Mouse (Mus musculus): ENCODE measurements around the gene Wwc1. TPM values are rescaled to one million over a fixed set of nuclear protein-coding genes. Genes with fewer than 3 reads are reported as not detected.
A peak's percentile ranks its signal among the peaks of the same experiment; 100 is the strongest.

The Wwc1 gene
- polyA plus RNA-seq, 1 experiment from 2014 or later: 4.1 TPM

DNA sequence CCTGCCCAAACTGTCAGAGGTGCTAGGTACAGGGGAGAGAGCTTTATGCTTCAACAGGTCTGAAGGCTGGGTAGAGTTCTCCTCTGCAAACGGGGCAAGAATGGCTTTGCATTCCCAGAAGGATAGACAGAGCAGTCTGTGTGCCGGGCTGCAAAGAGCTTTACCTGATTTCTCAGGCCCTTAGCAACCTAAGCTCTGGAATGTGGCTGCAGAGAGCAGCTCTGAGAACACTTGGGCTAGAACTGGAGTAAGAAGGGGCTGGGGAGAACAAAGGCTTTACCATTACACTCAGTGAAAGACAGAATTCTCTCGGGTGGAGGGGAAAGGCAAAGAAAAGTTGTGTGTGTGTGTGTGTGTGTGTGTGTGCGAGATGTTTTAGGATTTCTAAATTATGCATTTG is 86.9 kb downstream of the Wwc1 start:
- 24% methylated on average over 4 of the region's 4 CpGs for WGBS
- H3K27ac ChIP-seq (replicated peaks; ENCODE audit: low read depth, low read length): peak overlapping the region; percentile 84
- H3K27me3 ChIP-seq (replicated peaks; ENCODE audit: control insufficient read depth, insufficient read depth, low read length): no peaks in the 10 kb centered on the region
- H3K4me3 ChIP-seq (ENCODE audit: low read depth, low read length): no peak overlapping the region
- DNase-seq (ENCODE audit: low spot score) (no peak), ATAC-seq (ENCODE audit: low read depth) (peak; percentile 28)
- peak overlapping the region; percentile 32; the same call in 1 of the 2 replicates for H3K9ac ChIP-seq (ENCODE audit: low read depth, low read length)
- H3K36me3 ChIP-seq (ENCODE audit: control insufficient read depth, insufficient read depth, low read length): no peaks in the 10 kb centered on the region
- H3K9me3 ChIP-seq (ENCODE audit: control insufficient read depth, low read length): no peaks in the 10 kb centered on the region
- H3K4me1 ChIP-seq (ENCODE audit: control insufficient read depth, insufficient read depth, low read length): peaks cover 10% of the 10 kb centered on the region
- peak overlapping the region; percentile 8; the same call in 1 of the 2 replicates for H3K4me2 ChIP-seq (ENCODE audit: low read depth, low read length)

GRCm38 (mm10) chr11:35893018-35893421 is 87.3 kb downstream of the Wwc1 start:
- ATAC-seq (ENCODE audit: low read depth) (peak; percentile 64), DNase-seq (ENCODE audit: low spot score) (peak; percentile 79)
- H3K27me3 ChIP-seq (replicated peaks; ENCODE audit: control insufficient read depth, insufficient read depth, low read length): no peaks in the 10 kb centered on the region
- WGBS: 18% methylated on average over 10 of the region's 10 CpGs
- peak overlapping the region; percentile 84 for H3K27ac ChIP-seq (replicated peaks; ENCODE audit: low read depth, low read length)
- H3K4me3 ChIP-seq (ENCODE audit: low read depth, low read length): no peak overlapping the region
- H3K9ac ChIP-seq (ENCODE audit: low read depth, low read length): peak overlapping the region; percentile 32; the same call in 1 of the 2 replicates
- no peaks in the 10 kb centered on the region for H3K9me3 ChIP-seq (ENCODE audit: control insufficient read depth, low read length)
- peak overlapping the region; percentile 19; the same call in 1 of the 2 replicates for H3K4me2 ChIP-seq (ENCODE audit: low read depth, low read length)
- H3K36me3 ChIP-seq (ENCODE audit: control insufficient read depth, insufficient read depth, low read length): no peaks in the 10 kb centered on the region
- H3K4me1 ChIP-seq (ENCODE audit: control insufficient read depth, insufficient read depth, low read length): peaks cover 10% of the 10 kb centered on the region

DNA sequence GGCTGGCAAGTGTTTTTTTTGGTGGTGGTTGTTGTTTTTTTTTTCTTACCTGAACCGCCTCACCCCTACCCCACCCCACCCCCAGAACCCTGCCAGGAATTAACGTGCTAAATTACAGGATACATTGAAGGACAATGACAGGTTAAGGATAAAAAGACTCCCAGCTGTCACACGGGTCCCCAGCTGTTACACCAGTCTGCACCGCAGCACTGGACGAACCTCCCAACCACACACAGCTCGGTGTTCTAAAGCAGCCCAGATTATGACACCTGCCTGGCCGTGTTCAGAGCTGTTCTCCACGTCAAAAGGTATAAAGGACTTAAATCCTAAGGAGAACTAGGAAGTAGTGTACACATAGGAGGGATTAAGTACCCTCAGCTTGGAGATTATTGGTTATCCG is 88.0 kb downstream of the Wwc1 start:
- ATAC-seq (ENCODE audit: low read depth): peak; percentile 56; the same call in 1 of the 2 replicates
- WGBS: 53% methylated on average over 9 of the region's 9 CpGs
- no peak overlapping the region for H3K9ac ChIP-seq (ENCODE audit: low read depth, low read length)

DNA sequence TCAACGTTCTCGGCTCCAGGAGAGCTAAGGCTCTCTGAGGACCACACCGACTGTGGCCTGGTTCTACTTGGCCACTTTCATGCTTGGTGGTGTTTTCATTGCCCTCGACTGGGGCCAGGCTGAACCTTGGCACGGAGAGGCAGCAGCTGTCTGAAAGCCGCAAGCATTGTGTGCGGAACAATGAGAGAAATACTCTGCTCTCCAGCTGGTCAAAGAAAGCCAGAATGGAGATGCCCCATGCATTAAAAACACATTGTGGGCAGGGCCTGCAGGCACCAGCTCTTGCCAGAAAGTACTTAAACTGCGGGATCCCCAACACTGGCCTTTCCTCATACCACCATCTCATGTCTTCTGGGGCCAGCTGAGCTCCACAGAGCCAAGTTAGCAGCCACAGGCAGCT is 91.5 kb downstream of the Wwc1 start:
- Histone ChIP-seq H3K27me3 (replicated peaks; ENCODE audit: control insufficient read depth, insufficient read depth, low read length) (no peaks in the 10 kb centered on the region), H3K9ac (ENCODE audit: low read depth, low read length) (no peak overlapping the region), H3K36me3 (ENCODE audit: control insufficient read depth, insufficient read depth, low read length) (no peaks in the 10 kb centered on the region), H3K27ac (replicated peaks; ENCODE audit: low read depth, low read length) (no peak overlapping the region), H3K4me2 (ENCODE audit: low read depth, low read length) (no peak overlapping the region), H3K4me3 (ENCODE audit: low read depth, low read length) (no peak overlapping the region), H3K9me3 (ENCODE audit: control insufficient read depth, low read length) (no peaks in the 10 kb centered on the region), H3K4me1 (ENCODE audit: control insufficient read depth, insufficient read depth, low read length) (peaks cover 10% of the 10 kb centered on the region)
- DNase-seq (ENCODE audit: low spot score) (no peak), ATAC-seq (ENCODE audit: low read depth) (0 out of 2 replicates have a peak, but pooled peaks have one; percentile 4)
- 68% methylated on average over 8 of the region's 8 CpGs for WGBS

More for the DNA sequence above, 88.0 kb downstream of the Wwc1 start:
- no peak for DNase-seq (ENCODE audit: low spot score)
- peak overlapping the region; percentile 84; the same call in 1 of the 2 replicates for H3K27ac ChIP-seq (replicated peaks; ENCODE audit: low read depth, low read length)
- no peaks in the 10 kb centered on the region for H3K9me3 ChIP-seq (ENCODE audit: control insufficient read depth, low read length)
- H3K4me2 ChIP-seq (ENCODE audit: low read depth, low read length): no peak overlapping the region
- no peak overlapping the region for H3K4me3 ChIP-seq (ENCODE audit: low read depth, low read length)
- no peaks in the 10 kb centered on the region for H3K27me3 ChIP-seq (replicated peaks; ENCODE audit: control insufficient read depth, insufficient read depth, low read length)
- H3K36me3 ChIP-seq (ENCODE audit: control insufficient read depth, insufficient read depth, low read length): no peaks in the 10 kb centered on the region
- H3K4me1 ChIP-seq (ENCODE audit: control insufficient read depth, insufficient read depth, low read length): peaks cover 10% of the 10 kb centered on the region

DNA sequence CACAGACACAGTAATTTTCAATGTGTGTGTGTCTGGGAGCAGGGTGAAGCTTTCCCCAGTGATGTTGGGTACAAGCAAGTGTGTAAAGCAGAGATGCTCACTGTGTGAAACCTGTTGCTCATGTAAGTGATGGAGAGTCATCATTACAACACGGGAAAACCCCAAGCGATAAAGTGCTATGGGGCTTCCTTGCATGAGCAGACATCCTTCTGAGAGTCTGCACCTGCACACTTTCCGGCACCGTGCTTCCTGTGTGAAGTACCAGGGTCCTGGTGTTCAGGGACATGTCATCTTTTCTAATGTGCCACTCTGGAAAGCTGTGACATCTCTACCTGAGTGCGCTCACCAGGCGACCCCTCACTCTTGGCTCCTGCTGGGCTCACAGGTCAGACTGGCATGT is 97.5 kb downstream of the Wwc1 start:
- no peak for DNase-seq (ENCODE audit: low spot score)
- H3K9me3 ChIP-seq (ENCODE audit: control insufficient read depth, low read length): no peaks in the 10 kb centered on the region
- 88% methylated on average over 6 of the region's 6 CpGs for WGBS

DNA sequence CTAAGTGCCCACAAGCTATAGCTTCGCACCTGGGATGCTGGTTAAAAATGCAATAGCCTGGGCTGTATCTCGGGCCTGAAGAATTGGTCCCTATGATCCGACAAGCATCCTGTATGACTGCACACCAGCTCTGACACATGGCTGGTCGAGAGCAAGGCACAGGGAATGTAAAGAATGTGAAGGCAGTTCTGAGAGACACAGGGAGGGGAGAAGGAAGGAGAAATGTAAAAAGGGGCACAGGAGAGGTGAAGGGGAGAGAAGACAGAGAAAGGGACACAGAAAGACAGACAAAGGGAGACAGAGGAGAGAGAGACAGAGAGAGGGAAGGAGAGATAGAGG is 101.8 kb downstream of the Wwc1 start:
- Histone ChIP-seq H3K27me3 (replicated peaks; ENCODE audit: control insufficient read depth, insufficient read depth, low read length) (no peaks in the 10 kb centered on the region), H3K4me3 (ENCODE audit: low read depth, low read length) (no peak overlapping the region), H3K4me1 (ENCODE audit: control insufficient read depth, insufficient read depth, low read length) (no peaks in the 10 kb centered on the region), H3K9me3 (ENCODE audit: control insufficient read depth, low read length) (no peaks in the 10 kb centered on the region), H3K4me2 (ENCODE audit: low read depth, low read length) (no peak overlapping the region), H3K27ac (replicated peaks; ENCODE audit: low read depth, low read length) (no peak overlapping the region), H3K9ac (ENCODE audit: low read depth, low read length) (no peak overlapping the region), H3K36me3 (ENCODE audit: control insufficient read depth, insufficient read depth, low read length) (no peaks in the 10 kb centered on the region)
- DNase-seq (ENCODE audit: low spot score) (no peak), ATAC-seq (ENCODE audit: low read depth) (no peak)
- 41% methylated on average over 4 of the region's 4 CpGs for WGBS

More for the DNA sequence above, 97.5 kb downstream of the Wwc1 start:
- no peak for ATAC-seq (ENCODE audit: low read depth)
- Histone ChIP-seq H3K4me2 (ENCODE audit: low read depth, low read length) (no peak overlapping the region), H3K27me3 (replicated peaks; ENCODE audit: control insufficient read depth, insufficient read depth, low read length) (no peaks in the 10 kb centered on the region), H3K27ac (replicated peaks; ENCODE audit: low read depth, low read length) (no peak overlapping the region), H3K4me3 (ENCODE audit: low read depth, low read length) (no peak overlapping the region), H3K36me3 (ENCODE audit: control insufficient read depth, insufficient read depth, low read length) (no peaks in the 10 kb centered on the region), H3K9ac (ENCODE audit: low read depth, low read length) (no peak overlapping the region), H3K4me1 (ENCODE audit: control insufficient read depth, insufficient read depth, low read length) (no peaks in the 10 kb centered on the region)

- ATAC-seq (ENCODE audit: low read depth) (peak; percentile 45), DNase-seq (ENCODE audit: low spot score) (no peak)
- Histone ChIP-seq H3K4me2 (ENCODE audit: low read depth, low read length) (no peak overlapping the region), H3K4me3 (ENCODE audit: low read depth, low read length) (no peak overlapping the region), H3K27me3 (replicated peaks; ENCODE audit: control insufficient read depth, insufficient read depth, low read length) (no peaks in the 10 kb centered on the region), H3K36me3 (ENCODE audit: control insufficient read depth, insufficient read depth, low read length) (no peaks in the 10 kb centered on the region), H3K27ac (replicated peaks; ENCODE audit: low read depth, low read length) (no peak overlapping the region), H3K4me1 (ENCODE audit: control insufficient read depth, insufficient read depth, low read length) (no peaks in the 10 kb centered on the region), H3K9ac (ENCODE audit: low read depth, low read length) (no peak overlapping the region), H3K9me3 (ENCODE audit: control insufficient read depth, low read length) (no peaks in the 10 kb centered on the region)
- WGBS: 48% methylated on average over 14 of the region's 14 CpGs
Measured at GRCm38 (mm10) chr11:35877651-35878558, 102.4 kb downstream of the Wwc1 start.

DNA sequence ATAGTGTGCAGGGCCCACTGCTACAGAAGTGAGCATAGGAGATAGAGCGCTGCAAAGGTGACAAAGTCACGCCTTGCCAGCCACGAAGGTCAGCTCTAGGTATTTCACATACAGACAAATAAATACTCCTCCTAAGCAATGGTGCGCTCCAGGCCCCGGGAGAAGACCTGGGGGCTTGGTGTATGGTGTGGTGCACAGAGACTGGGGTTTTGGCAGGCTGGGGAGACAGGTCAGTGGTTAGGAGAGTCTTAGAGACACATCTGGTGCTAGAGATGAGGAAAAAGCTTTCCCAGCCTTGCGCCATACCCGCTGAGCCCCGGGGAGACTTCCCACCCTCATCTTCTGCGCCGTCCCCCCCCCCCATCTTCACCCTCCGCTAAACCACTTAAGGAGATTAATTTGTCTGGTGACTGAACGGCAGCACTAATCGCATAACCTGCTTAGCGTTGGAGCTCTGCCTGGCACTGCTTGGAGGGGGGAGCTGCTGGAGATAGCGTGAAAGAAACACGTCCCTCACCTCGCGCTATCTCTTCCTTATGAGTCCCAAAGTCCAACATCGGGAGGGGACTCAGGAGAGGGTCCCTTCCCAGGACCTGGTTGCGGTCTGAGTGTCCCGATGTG is 106.6 kb downstream of the Wwc1 start:
- H3K4me1 ChIP-seq (ENCODE audit: control insufficient read depth, insufficient read depth, low read length): no peaks in the 10 kb centered on the region
- 33% methylated on average over 21 of the region's 21 CpGs for WGBS
- DNase-seq (ENCODE audit: low spot score): peak; percentile 42
- no peaks in the 10 kb centered on the region for H3K9me3 ChIP-seq (ENCODE audit: control insufficient read depth, low read length)
- ATAC-seq (ENCODE audit: low read depth): peak; percentile 73
- no peak overlapping the region for H3K4me3 ChIP-seq (ENCODE audit: low read depth, low read length)
- H3K36me3 ChIP-seq (ENCODE audit: control insufficient read depth, insufficient read depth, low read length): 0 out of 2 replicates have a peak, but pooled peaks cover 1% of the 10 kb centered on the region
- H3K4me2 ChIP-seq (ENCODE audit: low read depth, low read length): peak overlapping the region; percentile 12; the same call in 1 of the 2 replicates
- H3K27me3 ChIP-seq (replicated peaks; ENCODE audit: control insufficient read depth, insufficient read depth, low read length): no peaks in the 10 kb centered on the region
- no peak overlapping the region for H3K9ac ChIP-seq (ENCODE audit: low read depth, low read length)
- no peak overlapping the region for H3K27ac ChIP-seq (replicated peaks; ENCODE audit: low read depth, low read length)

Measured in embryonic facial prominence, embryonic 14.5 days (tissue).